Mouse (Mus musculus): ENCODE measurements around the gene Guk1.

The Guk1 gene

DNA sequence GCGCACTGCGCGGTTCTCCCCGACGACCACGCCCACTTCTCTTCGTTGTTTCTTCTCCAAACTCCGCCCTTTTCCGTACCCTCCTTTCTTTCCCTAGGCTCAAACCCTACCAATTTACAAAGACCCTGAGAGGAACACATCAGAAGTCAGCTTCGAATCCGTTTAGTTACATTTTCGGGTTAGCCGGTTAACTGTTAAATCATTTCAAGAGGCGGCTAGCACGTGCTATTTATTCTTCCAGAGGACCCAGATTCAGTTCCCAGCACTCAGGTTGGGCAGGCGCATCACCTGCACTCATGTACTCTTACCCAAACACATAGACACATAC lies at the start of gene Guk1:
TSS of gene Guk1 (minus strand) at position 154 of the 328 bp plus-strand sequence.
- in situ Hi-C loops (cut with MboI; ENCODE audit: unreplicated experiment in 2 of 2): no loop called here

DNA sequence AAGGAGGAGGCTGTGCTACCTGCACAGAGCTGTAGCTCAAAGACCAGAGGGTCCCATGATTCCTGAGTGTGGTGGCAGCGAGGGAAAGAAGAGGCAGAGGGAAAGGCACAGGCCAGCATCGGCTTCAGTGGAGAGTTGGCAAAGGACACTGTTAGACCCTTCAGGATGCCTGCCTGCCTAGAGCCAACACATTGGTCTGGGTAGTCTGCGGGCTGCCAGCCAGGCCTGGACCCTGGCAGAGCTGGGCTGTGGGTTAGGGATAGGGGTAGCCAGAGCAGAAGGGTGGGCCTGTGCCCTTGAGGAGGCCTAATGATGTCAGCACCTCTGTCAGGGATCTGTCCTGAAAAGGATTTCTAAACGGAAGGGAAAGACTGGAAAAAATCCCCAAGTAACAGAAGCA lies 47.8 kb upstream of the Guk1 start:
- in situ Hi-C loops (cut with MboI; ENCODE audit: unreplicated experiment in 2 of 2): loop anchor here in 1 of 2 experiments (5.0 kb wide), 1 partner anchor 38 kb away; no protein-coding TSS in a partner anchor

DNA sequence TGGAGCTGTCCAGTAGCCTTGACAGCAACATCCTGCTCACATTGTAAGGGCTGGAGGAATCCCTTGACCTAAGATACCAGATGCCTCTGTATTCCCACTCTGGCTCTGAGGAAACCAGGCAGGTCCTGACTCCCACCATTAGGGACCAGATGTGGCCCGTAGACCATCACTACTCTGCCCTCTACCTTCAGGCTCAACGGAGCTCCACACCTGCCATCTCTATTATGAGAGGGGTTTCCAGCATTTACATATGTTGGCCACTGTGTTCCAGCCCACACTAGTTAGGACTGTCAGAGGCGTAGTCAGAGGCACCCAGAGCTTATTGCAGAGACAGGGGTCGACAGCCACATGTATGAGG lies 47.4 kb upstream of the Guk1 start:
- in situ Hi-C loops (cut with MboI; ENCODE audit: unreplicated experiment in 2 of 2): no loop called here

DNA sequence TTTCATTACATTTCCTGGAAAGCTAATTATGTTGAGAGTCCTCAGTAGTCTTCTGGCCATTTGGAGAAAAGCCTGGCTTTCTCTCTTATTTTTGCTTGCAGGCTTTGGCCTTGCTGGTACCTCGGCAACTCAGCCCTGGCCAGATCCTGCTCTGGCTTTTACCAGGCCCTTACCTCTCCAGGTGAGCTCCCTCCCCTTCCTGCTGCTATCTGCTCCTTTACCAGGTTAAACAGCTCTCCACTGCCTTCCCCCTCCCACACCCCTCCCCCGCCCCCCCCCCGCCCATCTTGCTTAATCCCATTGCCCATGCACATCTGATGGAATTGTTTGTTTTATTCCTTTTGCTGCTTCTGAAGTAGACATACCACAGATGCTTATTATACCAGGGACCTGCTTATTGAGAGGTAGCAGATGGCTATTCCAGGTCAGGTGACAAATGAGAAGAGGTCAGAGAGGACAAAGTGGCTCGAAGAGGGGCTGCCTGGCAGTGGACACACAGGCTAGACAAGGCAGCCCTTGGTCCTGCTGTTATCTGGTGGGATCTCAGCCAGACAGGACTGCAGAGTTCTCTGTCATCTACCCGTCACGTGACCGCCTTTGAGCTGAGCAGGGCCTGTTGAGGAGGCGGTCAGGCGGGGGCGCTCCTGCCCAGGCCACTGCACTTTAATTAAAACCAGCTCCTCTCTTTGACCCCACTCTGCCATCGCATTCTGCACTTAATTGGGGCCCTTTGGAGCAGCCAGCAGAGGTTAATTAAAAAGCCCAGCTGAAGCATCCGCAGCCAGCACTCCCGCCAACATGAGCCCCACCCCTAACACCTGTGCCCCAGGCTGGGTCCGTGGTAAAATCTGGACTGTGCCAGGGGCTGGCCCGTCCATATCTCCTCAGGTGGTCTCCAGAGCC lies 46.8 kb upstream of the Guk1 start:
- in situ Hi-C loops (cut with MboI; ENCODE audit: unreplicated experiment in 2 of 2): no loop called here

DNA sequence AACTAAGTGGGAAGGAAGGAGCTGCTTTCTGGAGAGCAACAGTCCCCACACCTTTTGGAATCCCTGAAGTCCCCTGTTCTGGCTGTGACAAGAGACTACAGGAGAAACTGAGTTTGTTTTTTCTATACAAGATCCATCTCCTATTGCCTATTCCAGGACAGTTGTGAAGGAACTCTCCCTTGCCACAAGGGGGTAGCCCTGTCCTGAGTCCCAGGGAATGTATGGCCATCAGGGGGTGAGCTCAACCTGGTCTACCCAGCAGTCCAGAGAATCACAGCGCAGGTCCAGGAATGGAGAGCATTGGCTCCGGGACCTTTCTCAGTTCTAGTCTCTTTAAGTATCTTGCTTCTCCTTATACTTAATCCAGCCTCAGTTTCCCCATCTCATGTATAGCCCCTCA lies 40.8 kb upstream of the Guk1 start:
- in situ Hi-C loops (cut with MboI; ENCODE audit: unreplicated experiment in 2 of 2): loop anchor here in 1 of 2 experiments (5.0 kb wide), 1 partner anchor 65 kb away; no protein-coding TSS in a partner anchor

DNA sequence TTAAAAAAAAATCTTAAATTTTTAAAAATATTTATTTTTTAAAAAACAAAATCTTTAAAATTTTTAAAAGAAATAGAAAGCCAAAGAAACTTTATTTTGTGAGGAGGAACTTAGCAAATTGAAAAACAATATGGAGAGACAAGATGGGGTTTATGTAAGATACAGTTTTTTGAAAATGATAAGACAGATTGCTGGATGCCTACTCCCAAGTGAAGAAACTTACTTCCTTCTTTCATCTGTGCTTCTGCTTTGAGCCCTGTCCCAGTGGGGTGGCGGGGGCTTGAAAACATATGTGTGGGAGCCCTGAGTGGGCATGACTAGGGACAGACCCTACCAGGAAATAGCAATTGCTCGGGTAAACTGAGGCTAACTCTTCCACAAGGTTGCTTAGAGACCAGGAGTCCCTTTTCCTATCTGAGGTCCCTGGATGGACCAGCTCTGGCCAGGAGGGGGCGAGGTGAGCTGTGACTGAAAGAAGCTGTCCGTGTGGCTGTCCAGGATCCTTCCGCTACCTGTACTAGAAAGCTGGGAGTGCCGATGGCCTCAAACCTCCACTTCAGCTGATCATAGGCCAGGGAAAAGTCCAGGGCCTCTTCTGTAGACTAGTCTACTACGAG lies 38.2 kb upstream of the Guk1 start:
- in situ Hi-C loops (cut with MboI; ENCODE audit: unreplicated experiment in 2 of 2): loop anchor here in 1 of 2 experiments (5.0 kb wide), 1 partner anchor 67 kb away; no protein-coding TSS in a partner anchor

DNA sequence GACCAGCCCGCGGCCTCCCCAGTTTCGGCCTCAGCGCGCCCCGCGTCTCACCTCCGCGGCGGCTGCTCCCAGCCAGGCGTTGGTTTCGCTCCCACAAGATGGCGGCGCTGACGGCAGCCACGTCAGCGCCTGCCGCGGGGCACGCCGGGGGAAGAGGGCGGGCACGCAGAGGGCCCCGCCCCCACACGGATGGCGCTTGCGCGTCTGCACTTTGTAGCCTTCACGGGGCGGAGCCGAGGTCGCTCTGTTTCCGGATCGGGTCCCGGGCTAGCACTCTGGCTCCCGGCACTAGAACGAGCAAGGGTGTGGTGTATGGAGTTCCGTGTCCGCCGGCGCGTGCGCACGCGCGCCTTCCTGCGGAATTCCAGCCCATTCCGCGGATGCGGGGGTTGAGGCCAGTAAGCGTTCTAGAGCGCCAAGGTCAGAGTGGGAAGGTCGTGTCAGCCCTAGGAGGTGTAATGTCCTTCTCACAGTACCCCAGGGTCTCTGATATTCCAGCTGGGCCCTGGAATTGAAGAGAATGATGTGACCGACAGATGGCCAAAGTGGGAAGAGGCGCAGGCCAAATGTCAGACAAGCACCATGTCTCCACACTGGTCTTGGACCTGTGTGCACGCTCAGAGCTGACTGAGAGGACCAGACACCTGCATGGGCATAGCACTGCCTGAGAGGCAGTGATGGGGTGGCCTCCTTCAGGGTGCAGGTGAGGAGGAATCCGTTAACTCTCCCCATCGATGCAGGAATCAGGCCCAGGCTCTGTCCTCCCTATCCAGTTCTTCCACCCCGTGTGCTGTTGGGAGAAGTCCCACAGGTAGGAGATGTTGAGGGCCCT lies 36.3 kb upstream of the Guk1 start, which contains the start of gene Arf1:
TSS of gene Arf1 (minus strand) at position 149 of the 832 bp plus-strand sequence.
- in situ Hi-C loops (cut with MboI; ENCODE audit: unreplicated experiment in 2 of 2): no loop called here

DNA sequence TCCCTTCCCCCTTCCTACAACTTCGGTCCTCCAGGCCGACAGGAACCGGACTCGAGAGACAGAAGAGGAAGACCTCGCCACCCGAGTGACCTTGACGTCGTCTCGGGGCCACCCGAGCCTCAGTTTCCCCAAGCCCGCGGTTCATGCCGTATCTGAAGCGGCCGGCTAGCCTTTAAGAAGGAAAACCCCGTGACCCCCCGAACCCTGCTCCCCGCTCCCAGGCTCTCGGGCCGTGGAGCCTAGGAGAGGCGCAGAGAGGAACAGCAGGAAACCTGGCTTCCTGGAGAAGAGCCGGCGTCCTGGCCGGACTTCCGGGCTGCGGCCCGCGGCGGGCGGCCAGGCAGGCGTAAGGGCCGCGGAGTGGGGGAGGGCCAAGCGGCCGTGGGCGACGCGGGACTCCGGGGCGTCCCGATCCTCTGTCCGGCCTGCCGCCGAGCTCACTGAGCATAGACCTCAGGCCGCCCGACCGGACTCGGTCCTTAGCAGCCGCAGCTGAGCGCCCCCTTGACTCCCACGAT lies 35.7 kb upstream of the Guk1 start:
- in situ Hi-C loops (cut with MboI; ENCODE audit: unreplicated experiment in 2 of 2): no loop called here

DNA sequence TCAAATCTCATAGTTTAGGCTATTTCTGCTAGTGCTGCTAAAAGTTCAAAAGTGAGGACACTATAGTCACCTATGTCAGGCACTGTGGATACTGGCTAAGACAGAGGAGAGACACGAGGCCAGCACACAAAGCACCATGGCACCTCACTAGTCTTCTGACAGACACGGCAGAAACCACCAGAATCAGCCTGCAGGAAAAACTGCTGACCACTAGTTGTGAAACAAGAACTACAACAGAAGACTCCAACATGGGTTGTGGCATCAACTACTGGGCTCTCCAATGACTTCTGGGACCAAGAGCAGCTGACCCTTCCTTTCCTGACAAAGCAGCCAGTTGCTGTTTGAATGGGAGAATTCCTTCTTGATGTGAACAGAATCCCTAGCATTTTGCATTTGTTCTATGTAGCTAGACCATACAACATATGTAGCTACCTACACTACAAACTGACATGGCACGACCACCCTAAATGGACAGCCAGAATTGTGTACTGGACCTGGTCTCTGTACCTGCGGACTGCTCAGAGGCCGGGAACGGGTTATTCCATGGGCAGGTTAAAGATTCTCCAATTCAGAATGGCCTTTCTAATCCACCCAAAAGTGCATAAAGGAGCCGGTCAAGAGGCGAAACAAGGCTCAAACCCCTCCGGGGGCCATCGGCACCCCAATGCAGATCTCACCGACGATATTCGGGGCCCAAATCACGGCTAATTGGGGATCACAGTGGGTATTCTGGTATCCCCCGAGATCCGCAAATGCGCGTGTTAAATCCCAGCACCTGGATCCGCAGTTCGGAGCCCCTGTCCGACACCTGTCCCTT lies 35.0 kb upstream of the Guk1 start:
- in situ Hi-C loops (cut with MboI; ENCODE audit: unreplicated experiment in 2 of 2): no loop called here

DNA sequence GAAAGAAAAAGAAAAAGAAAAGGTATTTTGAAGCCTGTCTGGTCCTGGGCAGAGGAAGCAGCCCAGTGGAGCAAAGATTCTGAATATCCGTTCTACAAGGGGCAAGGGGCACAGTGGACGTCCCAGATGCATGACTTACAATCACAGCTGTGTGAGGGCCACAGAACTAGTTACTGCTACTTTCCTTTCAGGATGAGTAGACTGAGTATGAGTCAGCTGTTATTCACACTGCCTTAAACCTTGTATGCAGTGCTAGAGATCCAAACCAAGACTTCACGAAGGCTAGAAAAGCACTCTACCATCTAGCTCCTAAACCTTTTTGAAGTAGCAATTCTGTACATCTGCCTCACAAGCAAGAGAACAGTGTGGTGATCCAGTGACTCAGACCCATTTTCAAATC lies 34.2 kb upstream of the Guk1 start:
- in situ Hi-C loops (cut with MboI; ENCODE audit: unreplicated experiment in 2 of 2): no loop called here

DNA sequence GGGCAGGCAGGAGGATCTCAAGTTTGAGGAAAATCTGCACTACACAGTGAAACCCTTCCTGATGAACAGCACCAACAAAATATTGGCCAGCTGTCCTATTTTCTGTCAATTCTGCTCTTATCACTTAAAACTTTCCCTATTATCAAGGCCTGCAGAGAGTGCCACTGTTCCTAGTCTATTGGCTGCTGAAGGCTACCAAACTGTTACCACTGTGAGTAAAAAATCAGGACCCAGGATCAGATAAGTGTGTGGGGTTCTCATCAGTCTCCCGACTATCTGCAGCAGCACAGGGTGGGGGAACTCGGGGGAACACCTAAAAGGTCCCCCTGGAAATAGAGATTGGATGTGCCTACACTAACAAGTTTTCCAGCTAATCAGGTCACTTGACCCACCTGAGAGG lies 33.2 kb upstream of the Guk1 start:
- in situ Hi-C loops (cut with MboI; ENCODE audit: unreplicated experiment in 2 of 2): no loop called here

DNA sequence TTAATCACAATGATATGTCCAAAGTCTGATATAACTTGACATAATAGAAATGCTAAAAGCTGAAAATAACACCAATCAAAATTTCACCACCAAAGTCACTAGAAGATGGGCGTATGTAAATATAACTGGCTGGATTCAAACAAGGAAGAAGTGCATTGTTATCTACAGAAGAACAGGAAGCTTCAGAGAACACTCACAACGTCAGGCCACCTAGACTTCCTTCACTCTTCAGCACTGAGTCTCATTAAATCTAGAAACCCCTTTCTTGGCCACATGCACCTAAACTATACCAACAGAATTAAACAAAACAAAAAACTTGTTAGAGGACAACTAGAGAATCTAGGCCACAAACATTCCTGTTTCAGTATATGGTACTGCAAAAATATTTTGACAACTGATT lies 32.5 kb upstream of the Guk1 start:
- in situ Hi-C loops (cut with MboI; ENCODE audit: unreplicated experiment in 2 of 2): loop anchor here in 1 of 2 experiments (25.0 kb wide), 1 partner anchor 912 kb away; the partner anchor contains the start of gene Zfp692

DNA sequence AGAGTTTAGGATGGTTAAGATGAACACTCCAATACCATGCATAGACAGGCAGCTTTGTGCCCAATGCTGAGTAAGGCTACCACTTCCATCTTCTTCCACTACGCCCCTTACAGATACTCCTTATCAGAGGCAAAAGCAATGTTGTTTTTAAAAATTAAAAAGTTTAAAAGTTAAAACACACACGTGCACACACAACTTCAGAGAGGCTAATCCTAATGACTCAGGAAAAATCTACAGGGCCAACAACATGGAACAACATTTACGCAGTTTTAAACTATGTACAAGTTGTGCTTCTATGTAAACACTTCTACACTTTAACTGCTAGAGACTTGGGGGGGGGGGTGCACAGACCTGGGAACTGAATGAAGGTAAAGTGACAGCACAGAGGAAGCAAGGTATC lies 32.0 kb upstream of the Guk1 start:
- in situ Hi-C loops (cut with MboI; ENCODE audit: unreplicated experiment in 2 of 2): loop anchor here in 1 of 2 experiments (25.0 kb wide), 1 partner anchor 912 kb away; the partner anchor contains the start of gene Zfp692

DNA sequence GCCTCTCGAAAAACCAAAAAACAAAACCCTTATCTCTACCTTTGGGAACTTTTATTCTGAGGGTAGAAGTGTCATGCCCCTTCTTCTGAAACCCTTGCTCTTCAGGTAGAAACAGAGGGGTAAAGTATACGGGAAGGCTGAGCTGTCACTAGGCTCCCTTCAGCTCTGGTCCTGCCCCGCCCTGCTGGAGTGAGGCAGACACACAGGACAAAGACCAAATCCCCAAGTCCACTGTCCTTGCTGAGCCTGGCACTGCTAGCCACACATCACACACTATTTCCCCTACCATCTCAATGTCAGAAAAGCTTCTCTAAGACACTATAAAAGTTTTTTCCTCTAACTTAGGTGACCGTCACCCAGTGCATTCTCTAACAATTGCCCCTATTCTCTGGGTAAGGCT lies 30.3 kb upstream of the Guk1 start:
- in situ Hi-C loops (cut with MboI; ENCODE audit: unreplicated experiment in 2 of 2): loop anchor here in 1 of 2 experiments (25.0 kb wide), 1 partner anchor 910 kb away; the partner anchor contains the start of gene Zfp692

DNA sequence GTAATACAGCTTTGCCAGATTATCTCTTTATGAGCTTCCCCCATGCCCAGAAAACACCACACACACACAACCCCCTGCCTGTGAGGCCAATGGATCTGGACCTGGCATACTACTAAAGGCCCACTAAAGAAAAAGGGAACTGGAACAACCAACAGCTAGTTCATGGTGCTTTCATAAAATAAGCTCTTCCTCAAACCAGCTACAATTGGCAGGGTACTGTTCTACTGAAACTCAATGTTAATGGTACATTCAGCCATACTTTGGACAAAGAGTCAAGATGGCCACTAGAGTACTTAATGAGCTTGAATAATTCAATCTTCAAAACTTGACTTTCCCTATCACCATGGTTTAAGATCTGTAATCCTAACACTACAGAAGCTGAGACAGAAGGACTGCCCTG lies 29.6 kb upstream of the Guk1 start:
- in situ Hi-C loops (cut with MboI; ENCODE audit: unreplicated experiment in 2 of 2): loop anchor here in 1 of 2 experiments (25.0 kb wide), 1 partner anchor 909 kb away; the partner anchor contains the start of gene Zfp692

DNA sequence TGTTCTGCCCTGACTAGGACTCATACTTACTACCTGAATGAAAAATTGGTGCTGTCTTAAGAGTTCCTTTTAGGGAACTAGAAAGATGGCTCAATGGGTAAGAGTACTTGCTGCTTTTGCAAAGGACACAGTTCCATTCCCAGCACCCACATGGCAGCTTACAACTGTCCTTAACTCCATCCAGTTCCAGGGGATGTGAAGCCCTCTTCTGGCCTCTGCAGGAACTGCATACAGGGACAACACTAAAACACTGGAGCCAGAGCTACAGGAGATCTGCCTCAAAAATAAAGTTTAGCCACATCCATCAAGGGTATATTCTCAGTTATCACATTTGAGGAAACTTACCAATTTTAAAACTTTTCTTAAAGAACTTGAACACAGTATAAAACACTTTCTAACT lies 27.1 kb upstream of the Guk1 start:
- in situ Hi-C loops (cut with MboI; ENCODE audit: unreplicated experiment in 2 of 2): loop anchor here in 1 of 2 experiments (25.0 kb wide), 1 partner anchor 907 kb away; the partner anchor contains the start of gene Zfp692

DNA sequence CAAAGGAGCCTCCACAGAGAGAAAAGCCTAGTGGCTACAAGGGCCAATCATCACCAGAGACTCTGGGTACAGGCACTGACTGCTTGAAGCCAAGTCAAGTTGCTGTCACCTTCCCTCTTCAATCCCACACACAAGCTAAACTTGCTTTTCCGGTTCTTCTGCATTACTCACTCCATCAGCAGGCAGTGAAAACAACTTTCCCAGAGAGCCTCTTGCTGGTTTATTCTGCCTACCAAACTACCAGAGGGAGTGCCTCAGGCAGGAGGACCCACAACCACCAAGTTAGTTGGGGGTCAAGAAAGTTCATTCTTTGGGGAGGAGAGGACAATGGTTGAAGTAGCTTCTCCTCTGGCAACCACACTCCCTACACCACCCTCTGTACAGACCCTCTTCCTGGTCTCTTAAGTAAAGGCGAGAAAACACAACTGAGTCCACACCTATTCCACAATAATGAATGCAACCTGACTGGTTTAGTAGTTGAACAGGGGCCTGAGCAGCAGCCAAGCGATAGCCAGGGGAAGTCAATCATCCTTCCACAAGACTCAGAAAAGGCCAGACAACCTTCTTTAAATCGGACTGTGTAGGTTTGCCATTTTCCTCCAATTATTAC lies 26.5 kb upstream of the Guk1 start:
- in situ Hi-C loops (cut with MboI; ENCODE audit: unreplicated experiment in 2 of 2): loop anchor here in 1 of 2 experiments (25.0 kb wide), 1 partner anchor 906 kb away; the partner anchor contains the start of gene Zfp692

DNA sequence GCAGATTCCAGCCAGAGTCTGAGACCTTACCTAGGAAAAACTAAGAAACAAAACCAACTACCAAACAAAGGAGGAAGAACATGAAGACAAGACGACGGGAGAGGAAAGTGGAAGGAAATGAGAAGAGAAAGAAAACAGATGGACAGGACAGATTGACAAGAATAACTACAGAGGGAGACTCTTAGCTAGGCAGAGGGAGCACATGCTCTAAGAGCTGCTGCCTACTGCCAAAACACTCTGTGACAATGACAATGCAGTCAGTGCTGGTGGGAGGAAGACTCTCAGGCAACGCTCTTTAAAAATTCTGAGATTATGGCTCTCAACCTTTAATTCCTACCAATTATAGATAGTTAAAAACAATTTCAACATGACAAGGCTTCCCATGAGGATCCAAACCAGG lies 24.9 kb upstream of the Guk1 start:
- in situ Hi-C loops (cut with MboI; ENCODE audit: unreplicated experiment in 2 of 2): loop anchor here in 1 of 2 experiments (25.0 kb wide), 1 partner anchor 905 kb away; the partner anchor contains the start of gene Zfp692
